Mouse (Mus musculus) embryonic fibroblast, embryonic 13.5 days (primary cell): ENCODE results near the gene Ikzf3. TPM values are rescaled to one million over a fixed set of nuclear protein-coding genes. Genes with fewer than 3 reads are reported as not detected.
A peak's percentile ranks its signal among the peaks of the same experiment; 100 is the strongest.

ENCODE experiments used
- H3K27ac ChIP-seq: 2 replicates; pipeline ENCODE4 v1.5.1; 2012; ENCODE audit warnings: low read length, control low read depth, inconsistent platforms; ENCODE audit not compliant: insufficient read depth
- H3K4me1 ChIP-seq: 2 replicates; pipeline ENCODE4 v1.6.1; 2011; ENCODE audit warnings: low read length; ENCODE audit not compliant: control insufficient read depth, insufficient read depth
- H3K4me3 ChIP-seq: 2 replicates; pipeline ENCODE4 v1.5.1; 2011; ENCODE audit warnings: mild to moderate bottlenecking, control low read depth, low read length; ENCODE audit not compliant: insufficient read depth
- CTCF ChIP-seq: IDR thresholded peaks from 2 replicates; pipeline ENCODE4 v1.5.1; 2011; ENCODE audit warnings: mild to moderate bottlenecking, control low read depth, low read length, moderate library complexity, borderline replicate concordance; ENCODE audit not compliant: insufficient read depth
- POLR2A ChIP-seq: IDR thresholded peaks from 2 replicates; pipeline ENCODE4 v1.6.1; 2011; ENCODE audit warnings: low read depth, mild to moderate bottlenecking, control low read depth, low read length, moderate library complexity
- polyA plus RNA-seq: library from polyadenylated mRNA; stranded (reverse); fragments of >200 nt; gene quantifications from 2 replicates; pipeline ENCODE4 v1.2.4, GENCODE M21; 2011; ENCODE audit warnings: low read depth; ENCODE audit not compliant: missing spikeins, insufficient read length

Ikzf3 gene
- polyA plus RNA-seq, 1 experiment = not detected

DNA sequence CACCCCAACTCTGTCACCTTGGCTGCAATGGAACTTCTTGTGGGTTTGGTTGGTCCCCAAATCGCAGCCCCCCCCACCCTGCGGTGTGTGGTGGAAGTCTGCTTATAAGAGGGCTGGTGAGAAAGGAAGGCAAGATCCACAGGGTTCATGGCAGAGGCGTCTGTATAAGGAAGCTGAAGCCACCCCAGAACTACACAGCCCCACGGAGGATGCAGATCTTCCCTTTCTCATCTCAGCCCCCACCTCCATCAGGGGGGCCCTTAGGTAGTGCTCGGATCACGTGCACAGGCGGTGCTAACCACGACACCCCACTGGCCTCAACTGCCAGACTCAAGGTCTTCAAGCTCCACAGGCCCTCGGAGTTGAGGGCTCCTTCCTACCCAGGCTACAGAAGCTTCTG is 81.9 kb downstream of the Ikzf3 start:
- TF ChIP-seq CTCF (no peak), POLR2A (no peak)
- Histone ChIP-seq H3K27ac (no peak overlapping the region), H3K4me1 (peaks cover 7% of the 10 kb centered on the region), H3K4me3 (no peak overlapping the region)

DNA sequence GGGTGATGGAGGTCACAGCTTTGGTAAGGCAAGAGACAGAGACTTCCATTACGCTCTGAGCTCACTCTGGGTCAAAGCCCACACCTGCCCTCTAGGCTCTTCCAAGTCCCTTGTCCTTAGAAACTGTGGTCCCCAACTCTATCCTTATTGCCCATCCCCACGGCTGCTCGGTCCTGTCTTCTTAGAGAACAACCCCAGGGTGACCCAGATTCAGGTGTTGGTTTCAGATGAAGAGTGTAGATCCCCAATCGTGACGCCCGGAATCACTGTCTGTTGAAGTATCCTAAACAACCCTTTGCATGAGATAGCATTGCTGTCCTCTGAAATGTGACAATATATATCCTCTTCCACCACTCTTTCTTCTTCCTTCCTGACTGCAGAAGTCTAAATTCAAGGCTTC is 83.6 kb downstream of the Ikzf3 start:
- TF ChIP-seq POLR2A (no peak), CTCF (no peak)
- Histone ChIP-seq H3K4me3 (no peak overlapping the region), H3K27ac (no peak overlapping the region), H3K4me1 (peaks cover 7% of the 10 kb centered on the region)

DNA sequence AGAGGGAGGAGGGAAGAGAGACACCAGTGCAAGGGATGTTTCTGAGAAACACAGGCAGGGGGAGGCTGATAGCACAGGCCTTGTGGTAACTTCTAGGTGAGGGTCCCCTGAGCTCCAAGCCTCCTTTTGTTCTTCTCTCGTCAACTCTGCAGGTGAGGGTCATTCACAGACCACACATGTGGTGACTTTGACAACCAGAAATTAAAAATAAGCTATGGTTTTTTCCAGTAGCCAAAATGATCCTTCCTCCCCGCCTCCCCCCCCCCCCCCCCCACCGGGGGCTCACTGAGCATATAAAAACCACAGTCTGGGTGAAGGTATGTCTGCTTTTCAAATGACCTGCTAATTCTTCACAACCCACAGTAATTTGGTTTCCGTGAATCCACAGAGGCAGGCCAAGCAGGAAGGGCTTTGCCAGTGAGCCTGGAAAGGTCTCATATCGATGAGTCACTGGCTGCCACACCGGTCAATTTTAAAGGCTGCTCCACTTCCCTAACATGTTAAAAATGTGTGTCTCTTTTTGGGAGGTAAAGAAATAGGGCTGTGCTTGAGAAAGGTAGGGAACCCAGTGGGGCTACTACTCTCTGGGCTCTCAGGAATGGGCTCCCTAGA is 84.6 kb downstream of the Ikzf3 start:
- peaks cover 7% of the 10 kb centered on the region for H3K4me1 ChIP-seq

GRCm38 (mm10) chr11:98459860-98460259 is 86.0 kb downstream of the Ikzf3 start:
- H3K4me1 ChIP-seq = peaks cover 7% of the 10 kb centered on the region

More for the DNA sequence above, 84.6 kb downstream of the Ikzf3 start:
- TF ChIP-seq POLR2A (no peak), CTCF (no peak)
- no peak overlapping the region for H3K27ac ChIP-seq
- no peak overlapping the region for H3K4me3 ChIP-seq

DNA sequence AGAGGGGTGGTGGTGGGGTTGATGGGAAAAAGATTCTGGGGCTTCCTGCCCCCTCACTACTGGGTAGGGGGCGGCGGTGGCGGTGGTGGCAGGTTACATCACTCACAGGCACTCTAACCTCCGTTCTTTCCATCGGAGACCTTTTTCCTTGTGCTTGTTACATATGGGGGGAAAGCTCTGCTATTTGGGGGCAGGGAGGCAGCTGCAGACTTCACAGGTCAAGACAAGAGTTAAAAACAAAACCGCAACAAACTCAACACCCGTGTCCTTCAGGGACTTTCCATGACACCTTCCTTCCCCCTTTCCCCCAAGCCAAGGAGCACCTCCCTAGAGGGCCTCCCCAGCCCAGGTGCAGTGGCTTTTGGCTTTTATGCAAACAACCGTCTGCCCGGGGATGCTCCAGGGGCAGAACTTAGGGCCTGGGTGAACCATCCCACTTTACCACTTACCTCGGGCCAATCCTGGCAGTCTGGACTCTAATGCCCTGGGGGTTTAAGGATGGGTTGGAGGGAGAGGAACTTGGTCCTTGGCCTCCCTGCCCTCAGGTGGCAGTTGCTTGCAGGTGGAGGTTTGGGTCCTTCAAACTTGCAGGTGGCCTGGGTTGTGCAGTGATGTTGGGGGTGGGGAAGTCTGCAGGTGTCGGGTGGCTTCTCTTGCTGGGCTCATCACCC is 86.6 kb downstream of the Ikzf3 start:
- Histone ChIP-seq H3K4me1 (peaks cover 7% of the 10 kb centered on the region), H3K4me3 (no peak overlapping the region), H3K27ac (no peak overlapping the region)
- no peak for TF ChIP-seq POLR2A
- TF ChIP-seq CTCF = no peak

More at GRCm38 (mm10) chr11:98459860-98460259, 86.0 kb downstream of the Ikzf3 start:
- Histone ChIP-seq H3K27ac (no peak overlapping the region), H3K4me3 (no peak overlapping the region)
- TF ChIP-seq POLR2A = no peak
- no peak for TF ChIP-seq CTCF

- TF ChIP-seq CTCF (no peak), POLR2A (no peak)
- Histone ChIP-seq H3K4me1 (peaks cover 7% of the 10 kb centered on the region), H3K27ac (no peak overlapping the region), H3K4me3 (peak overlapping the region; percentile 79)
These were observed 87.5 kb downstream of the Ikzf3 start for GRCm38 (mm10) chr11:98458121-98458990.

- Histone ChIP-seq H3K4me1 (peaks cover 7% of the 10 kb centered on the region), H3K27ac (no peak overlapping the region), H3K4me3 (peak overlapping the region; percentile 79)
- no peak for TF ChIP-seq POLR2A
- TF ChIP-seq CTCF = peak; percentile 81; the same call in 1 of the 2 replicates
These were observed 88.3 kb downstream of the Ikzf3 start for GRCm38 (mm10) chr11:98457367-98458120.

GRCm38 (mm10) chr11:98456945-98457344 is 88.9 kb downstream of the Ikzf3 start:
- TF ChIP-seq POLR2A = no peak
- no peak for TF ChIP-seq CTCF
- Histone ChIP-seq H3K27ac (no peak overlapping the region), H3K4me3 (peak overlapping the region; percentile 43), H3K4me1 (peaks cover 7% of the 10 kb centered on the region)

GRCm38 (mm10) chr11:98456545-98456944 is 89.3 kb downstream of the Ikzf3 start:
- no peak overlapping the region for H3K27ac ChIP-seq
- TF ChIP-seq CTCF = no peak
- TF ChIP-seq POLR2A = no peak
- peaks cover 4% of the 10 kb centered on the region for H3K4me1 ChIP-seq
- no peak overlapping the region for H3K4me3 ChIP-seq
